Mouse (Mus musculus): ENCODE measurements around the gene E2f2. TPM values are rescaled to one million over a fixed set of nuclear protein-coding genes. Genes with fewer than 3 reads are reported as not detected.

Gene E2f2
- polyA plus RNA-seq, 1 experiment from 2014 or later = 7.3 TPM

Other genes with a start within 250 kb of the E2f2 start
- gene Hmgcl, start 225.9 kb upstream of the E2f2 start, polyA plus RNA-seq (2015; fragmentation: Nextera tagmentation; extraction: Ambion mirVana) = 86.5 and 93.2 TPM in 2 replicates
- 40.6 and 40.7 TPM in 2 replicates for gene Gale, start 208.7 kb upstream of the E2f2 start, polyA plus RNA-seq (2015; fragmentation: Nextera tagmentation; extraction: Ambion mirVana)
- gene Lypla2, start 199.8 kb upstream of the E2f2 start, polyA plus RNA-seq (2015; fragmentation: Nextera tagmentation; extraction: Ambion mirVana) = 143 and 147 TPM in 2 replicates
- gene Pithd1, start 185.1 kb upstream of the E2f2 start, polyA plus RNA-seq (2015; fragmentation: Nextera tagmentation; extraction: Ambion mirVana) = 46.8 and 48.7 TPM in 2 replicates
- gene Eloa, start 150.6 kb upstream of the E2f2 start, polyA plus RNA-seq (2015; fragmentation: Nextera tagmentation; extraction: Ambion mirVana) = 45.1 and 45.2 TPM in 2 replicates
- 372 and 438 TPM in 2 replicates for gene Rpl11, start 119.0 kb upstream of the E2f2 start, polyA plus RNA-seq (2015; fragmentation: Nextera tagmentation; extraction: Ambion mirVana)
- gene Id3, start 28.9 kb upstream of the E2f2 start, polyA plus RNA-seq (2015; fragmentation: Nextera tagmentation; extraction: Ambion mirVana) = 953 and 999 TPM in 2 replicates
- 5.8 and 6.0 TPM in 2 replicates for gene Asap3, start 34.0 kb downstream of the E2f2 start, polyA plus RNA-seq (2015; fragmentation: Nextera tagmentation; extraction: Ambion mirVana)
- 8.6 and 11.4 TPM in 2 replicates for gene Tcea3, start 75.3 kb downstream of the E2f2 start, polyA plus RNA-seq (2015; fragmentation: Nextera tagmentation; extraction: Ambion mirVana)
- 25.3 and 26.7 TPM in 2 replicates for gene Zfp46, start 112.3 kb downstream of the E2f2 start, polyA plus RNA-seq (2015; fragmentation: Nextera tagmentation; extraction: Ambion mirVana)
- 181 TPM in 2 replicates for gene Hnrnpr, start 138.5 kb downstream of the E2f2 start, polyA plus RNA-seq (2015; fragmentation: Nextera tagmentation; extraction: Ambion mirVana)